Mouse (Mus musculus) lung, embryonic 15.5 days (tissue): Measurements from ENCODE around the gene Krtap29-1. TPM values are rescaled to one million over a fixed set of nuclear protein-coding genes. Genes with fewer than 3 reads are reported as not detected.

Experiments used
- ATAC-seq: fragments of 200-750 bp; cut with Nextera tagmentation; 2 replicates; pipeline ENCODE4 v1.8.0; 2017; ENCODE audit warnings: moderate number of reproducible peaks, borderline replicate concordance; ENCODE audit not compliant: low FRiP score, low TSS enrichment; ENCODE audit errors: extremely low read depth
- H3K27ac ChIP-seq: fragments of 300-500 bp; sonication (generic); 2 replicates; pipeline ENCODE4 v1.5.1; 2015; ENCODE audit warnings: moderate library complexity, mild to moderate bottlenecking, inconsistent platforms
- H3K27me3 ChIP-seq: fragments of 300-500 bp; sonication (generic); 2 replicates; pipeline ENCODE4 v1.6.1; 2015; ENCODE audit warnings: inconsistent platforms
- H3K36me3 ChIP-seq: fragments of 300-500 bp; sonication (generic); 2 replicates; pipeline ENCODE4 v1.6.1; 2015; ENCODE audit warnings: inconsistent platforms
- H3K4me1 ChIP-seq: fragments of 300-500 bp; sonication (generic); 2 replicates; pipeline ENCODE4 v1.6.1; 2015; ENCODE audit warnings: inconsistent platforms
- H3K4me2 ChIP-seq: fragments of 300-500 bp; sonication (generic); 2 replicates; pipeline ENCODE4 v1.6.1; 2015; ENCODE audit warnings: inconsistent platforms, mild to moderate bottlenecking, moderate library complexity
- H3K4me3 ChIP-seq: fragments of 300-500 bp; sonication (generic); 2 replicates; pipeline ENCODE4 v1.5.1; 2015; ENCODE audit warnings: mild to moderate bottlenecking, inconsistent platforms
- H3K9ac ChIP-seq: fragments of 300-500 bp; sonication (generic); 2 replicates; pipeline ENCODE4 v1.6.1; 2015; ENCODE audit warnings: inconsistent platforms
- H3K9me3 ChIP-seq: fragments of 300-500 bp; sonication (generic); 2 replicates; pipeline ENCODE4 v1.6.1; 2016; ENCODE audit warnings: inconsistent platforms
- WGBS: fragments of 180-500 bp; shearing (Covaris S2); methylation state at CpG from one replicate; pipeline ENCODE4 v1.1.7; 2015; 5-methylcytosine and 5-hydroxymethylcytosine counted together
- polyA plus RNA-seq: library from polyadenylated mRNA; unstranded; fragments of >200 nt; fragmentation: Nextera tagmentation; extraction: Ambion mirVana; gene quantifications from 2 replicates; pipeline ENCODE4 v1.2.1, GENCODE M21; 2015

Krtap29-1 gene
- polyA plus RNA-seq, 1 experiment from 2014 or later = not detected

GRCm38 (mm10) chr11:99937751-99938264, 41.0 kb downstream of the Krtap29-1 start:
- no peaks in the 10 kb centered on the region for H3K27me3 ChIP-seq

GRCm38 (mm10) chr11:99935991-99936390, 42.9 kb downstream of the Krtap29-1 start, which contains the start of gene Krtap31-2:
Gene Krtap31-2 (plus strand): TSS chr11:99936291.
- 75% methylated on average over 1 of the region's 1 CpGs for WGBS
- Histone ChIP-seq H3K4me2 (no peak within 1 kb of the TSS), H3K27me3 (peaks cover 3% of the 10 kb centered on the region; the same call in 1 of the 2 replicates), H3K27ac (no peak within 1 kb of the TSS), H3K36me3 (no peaks in the 10 kb centered on the region), H3K4me3 (no peak within 1 kb of the TSS), H3K4me1 (no peaks in the 10 kb centered on the region), H3K9ac (no peak within 1 kb of the TSS), H3K9me3 (no peaks in the 10 kb centered on the region)
- ATAC-seq = no peak

More at GRCm38 (mm10) chr11:99937751-99938264, 41.0 kb downstream of the Krtap29-1 start:
- H3K4me2 ChIP-seq = no peak overlapping the region
- no peak for ATAC-seq
- no peaks in the 10 kb centered on the region for H3K9me3 ChIP-seq
- WGBS = 76% methylated on average over 9 of the region's 9 CpGs
- H3K4me1 ChIP-seq = no peaks in the 10 kb centered on the region
- no peak overlapping the region for H3K27ac ChIP-seq
- H3K4me3 ChIP-seq = no peak overlapping the region
- H3K9ac ChIP-seq = no peak overlapping the region
- H3K36me3 ChIP-seq = no peaks in the 10 kb centered on the region

Other genes with a start within 250 kb of the Krtap29-1 start
- not detected in 2 replicates for gene Gm14180, start 244.8 kb downstream of the Krtap29-1 start, polyA plus RNA-seq
- gene Gm11595, start 206.1 kb downstream of the Krtap29-1 start, polyA plus RNA-seq = not detected in 2 replicates
- gene Krtap4-8, start 198.3 kb downstream of the Krtap29-1 start, polyA plus RNA-seq = not detected in 2 replicates
- gene Krtap4-9, start 193.9 kb downstream of the Krtap29-1 start, polyA plus RNA-seq = not detected in 2 replicates
- not detected in 2 replicates for gene Gm11596, start 185.6 kb downstream of the Krtap29-1 start, polyA plus RNA-seq
- not detected in 2 replicates for gene Gm11569, start 180.1 kb downstream of the Krtap29-1 start, polyA plus RNA-seq
- not detected in 2 replicates for gene Gm11554, start 174.6 kb downstream of the Krtap29-1 start, polyA plus RNA-seq
- not detected in 2 replicates for gene Krtap4-13, start 169.2 kb downstream of the Krtap29-1 start, polyA plus RNA-seq
- gene Gm11564, start 163.4 kb downstream of the Krtap29-1 start, polyA plus RNA-seq = not detected in 2 replicates
- gene 2300003K06Rik, start 141.0 kb downstream of the Krtap29-1 start, polyA plus RNA-seq = not detected in 2 replicates
- not detected in 2 replicates for gene Krtap4-16, start 127.4 kb downstream of the Krtap29-1 start, polyA plus RNA-seq
- gene Gm11568, start 121.1 kb downstream of the Krtap29-1 start, polyA plus RNA-seq = not detected in 2 replicates
- gene Gm11559, start 114.6 kb downstream of the Krtap29-1 start, polyA plus RNA-seq = not detected in 2 replicates
- gene Krtap9-1, start 105.7 kb downstream of the Krtap29-1 start, polyA plus RNA-seq = not detected in 2 replicates
- not detected in 2 replicates for gene Gm11567, start 99.9 kb downstream of the Krtap29-1 start, polyA plus RNA-seq
- gene Krtap31-1, start 71.1 kb downstream of the Krtap29-1 start, polyA plus RNA-seq = not detected in 2 replicates
- not detected in 2 replicates for gene Gm11565, start 64.3 kb downstream of the Krtap29-1 start, polyA plus RNA-seq
- gene Krtap31-2, start 42.8 kb downstream of the Krtap29-1 start, polyA plus RNA-seq = not detected in 2 replicates
- not detected in 2 replicates for gene Krtap9-5, start 30.6 kb downstream of the Krtap29-1 start, polyA plus RNA-seq
- gene Krtap16-1, start 7.5 kb upstream of the Krtap29-1 start, polyA plus RNA-seq = not detected in 2 replicates
- 1.6 and 2.3 TPM in 2 replicates for gene Krtap17-1, start 14.9 kb upstream of the Krtap29-1 start, polyA plus RNA-seq
- not detected in 2 replicates for gene Krt33a, start 37.2 kb upstream of the Krtap29-1 start, polyA plus RNA-seq
- gene Krt33b, start 50.8 kb upstream of the Krtap29-1 start, polyA plus RNA-seq = not detected in 2 replicates
- 0.34 TPM in 1 of 2 replicates, not detected in the other for gene Krt34, start 62.5 kb upstream of the Krtap29-1 start, polyA plus RNA-seq
- gene Krt31, start 71.5 kb upstream of the Krtap29-1 start, polyA plus RNA-seq = 0.10 TPM in 1 of 2 replicates, not detected in the other
- gene Krt32, start 109.2 kb upstream of the Krtap29-1 start, polyA plus RNA-seq = not detected in 2 replicates
- not detected in 2 replicates for gene Krt35, start 117.2 kb upstream of the Krtap29-1 start, polyA plus RNA-seq
- 0.13 and 0.20 TPM in 2 replicates for gene Krt36, start 126.6 kb upstream of the Krtap29-1 start, polyA plus RNA-seq
- 4.0 and 7.4 TPM in 2 replicates for gene Krt13, start 142.5 kb upstream of the Krtap29-1 start, polyA plus RNA-seq
- 49.1 and 59.3 TPM in 2 replicates for gene Krt15, start 156.9 kb upstream of the Krtap29-1 start, polyA plus RNA-seq
- 253 and 264 TPM in 2 replicates for gene Krt19, start 169.6 kb upstream of the Krtap29-1 start, polyA plus RNA-seq
- gene Krt9, start 214.2 kb upstream of the Krtap29-1 start, polyA plus RNA-seq = not detected in 2 replicates
- 1.2 and 2.6 TPM in 2 replicates for gene Krt14, start 228.5 kb upstream of the Krtap29-1 start, polyA plus RNA-seq